Mouse (Mus musculus): ENCODE measurements around the gene Gnas.

GRCm38 (mm10) chr2:174300186-174300585 is 16.1 kb downstream of the Gnas start:
- TF ChIP-seq EP300 (IDR thresholded peaks at IDR 0.05; ENCODE audit: low read depth) (no peak), CTCF (IDR thresholded peaks at IDR 0.05; ENCODE audit: low read depth) (no peak)
